Mouse (Mus musculus) heart, adult 2 months (tissue): ENCODE results near the gene Hdac10.

Experiments used
- CTCF ChIP-seq: fragments of 200-600 bp; IDR thresholded peaks from 2 replicates; pipeline ENCODE4 v1.8.1; 2022; ENCODE audit warnings: antibody characterized with exemption, mild to moderate bottlenecking, moderate library complexity
- POLR2A ChIP-seq: fragments of 200-500 bp; IDR thresholded peaks from 2 replicates; pipeline ENCODE4 v1.6.1; 2011; ENCODE audit warnings: mild to moderate bottlenecking, low read depth, low read length, control low read depth; ENCODE audit not compliant: insufficient read depth

- no peak for TF ChIP-seq POLR2A
- no peak for TF ChIP-seq CTCF
These were observed 47.1 kb upstream of the Hdac10 start for GRCm38 (mm10) chr15:89175411-89176155.
